Mouse (Mus musculus): ENCODE measurements around the gene Tbc1d30. TPM values are rescaled to one million over a fixed set of nuclear protein-coding genes. Genes with fewer than 3 reads are reported as not detected.

The Tbc1d30 gene
- total RNA-seq, 2 experiments from 2014 or later = 0.83 to 1.2 TPM

- peak in 1 of 2 experiments; percentile 16 for DNase-seq (ENCODE audit: low spot score in 2 of 2)
Observed at GRCm38 (mm10) chr10:121227988-121228409, 123.1 kb downstream of the Tbc1d30 start.

GRCm38 (mm10) chr10:121227403-121227802, 123.7 kb downstream of the Tbc1d30 start:
- no peak for DNase-seq (ENCODE audit: low spot score in 2 of 2)

- no peak for DNase-seq (ENCODE audit: low spot score in 2 of 2)
Observed at GRCm38 (mm10) chr10:121225636-121226035, 125.4 kb downstream of the Tbc1d30 start.

DNA sequence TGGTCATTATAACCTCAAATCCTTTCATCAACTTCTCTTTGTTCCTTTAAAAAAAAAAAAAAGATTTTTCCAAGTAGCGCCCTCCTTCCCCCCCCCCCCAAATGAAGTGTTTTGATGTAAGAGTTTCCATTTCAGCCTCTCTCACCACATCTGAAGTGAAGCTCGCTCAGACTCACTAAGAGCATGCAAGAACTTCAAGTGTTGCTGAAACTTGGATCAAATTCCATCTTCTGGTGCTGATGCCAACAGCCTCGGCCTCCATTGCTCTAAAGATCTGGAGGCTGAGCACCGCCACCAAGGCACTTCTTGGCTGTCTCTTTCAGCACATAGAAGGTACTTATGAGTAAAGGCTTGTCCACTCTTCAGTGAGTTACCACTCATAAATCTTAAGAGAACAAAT, 128.2 kb downstream of the Tbc1d30 start:
- DNase-seq (ENCODE audit: low spot score in 2 of 2) = no peak

- no peak for DNase-seq (ENCODE audit: low spot score in 2 of 2)
Observed at GRCm38 (mm10) chr10:121218616-121219015, 132.5 kb downstream of the Tbc1d30 start.

- no peak for DNase-seq (ENCODE audit: low spot score in 2 of 2)
Observed at GRCm38 (mm10) chr10:121216804-121217203, 134.3 kb downstream of the Tbc1d30 start.

Other genes starting within 250 kb of the Tbc1d30 start
- 10 to 100 TPM; 67.9 to 68.9 TPM for gene Gns, start 13.8 kb upstream of the Tbc1d30 start, total RNA-seq (2021)
- 10 to 100 TPM; 70.0 to 78.2 TPM for gene Rassf3, start 125.1 kb upstream of the Tbc1d30 start, total RNA-seq (2021)
- gene Tbk1, start 235.5 kb upstream of the Tbc1d30 start, total RNA-seq (2021) = 10 to 100 TPM; 20.7 to 24.8 TPM